Mouse (Mus musculus): Measurements from ENCODE around the gene Gm48552.

DNA sequence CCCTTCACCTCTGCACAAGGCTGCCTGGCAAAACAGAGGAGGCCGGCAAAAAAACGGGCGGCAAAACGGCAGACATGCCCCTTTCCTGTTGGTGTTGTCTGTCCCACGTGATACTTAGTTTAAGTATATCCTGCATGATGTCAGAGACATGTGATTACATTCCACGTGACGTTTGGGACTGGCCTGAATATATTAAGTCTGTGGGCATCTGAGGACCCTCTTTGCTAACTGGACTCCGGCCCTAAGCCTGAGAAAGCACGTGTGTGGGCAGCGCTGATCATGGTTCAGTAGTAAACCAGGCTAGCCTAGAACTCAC, 12.4 kb downstream of the Gm48552 start:
- TF ChIP-seq RCOR1 (conservative IDR thresholded peaks at IDR 0.05; ENCODE audit: low read depth, low read length) (no peak), IRF4 (IDR thresholded peaks at IDR 0.05; ENCODE audit: low read depth, low read length) (no peak), MAX (IDR thresholded peaks at IDR 0.05; ENCODE audit: low read length) (no peak), CHD2 (IDR thresholded peaks at IDR 0.05; ENCODE audit: low read length) (no peak), USF1 (IDR thresholded peaks at IDR 0.05; ENCODE audit: low read depth, low read length) (no peak), GABPA (IDR thresholded peaks at IDR 0.05; ENCODE audit: insufficient replicate concordance, low read depth, low read length) (no peak)
